Mouse (Mus musculus) embryonic facial prominence, embryonic 11.5 days (tissue): ENCODE data around the gene Pld6. TPM values are rescaled to one million over a fixed set of nuclear protein-coding genes. Genes with fewer than 3 reads are reported as not detected.

Experiments used
- ATAC-seq: fragments of 200-750 bp; cut with Nextera tagmentation; replicated peaks from 2 replicates; pipeline ENCODE4 v1.8.0; 2017; ENCODE audit warnings: low read depth; ENCODE audit not compliant: insufficient number of reproducible peaks, low FRiP score, low TSS enrichment
- DNase-seq: peaks from one replicate; pipeline ENCODE4 v3.0.0-alpha.2; 2015; ENCODE audit warnings: low spot score
- H3K27ac ChIP-seq: fragments of 300-500 bp; sonication (generic); replicated peaks from 2 replicates; pipeline ENCODE4 v1.5.1; 2014; ENCODE audit warnings: mild to moderate bottlenecking, low read depth, low read length, control low read depth
- H3K27me3 ChIP-seq: fragments of 300-500 bp; sonication (generic); 2 replicates; pipeline ENCODE4 v1.6.1; 2014; ENCODE audit warnings: mild to moderate bottlenecking, low read length, moderate library complexity, mixed read lengths; ENCODE audit not compliant: control insufficient read depth, insufficient read depth
- H3K36me3 ChIP-seq: fragments of 300-500 bp; sonication (generic); replicated peaks from 2 replicates; pipeline ENCODE4 v1.6.1; 2014; ENCODE audit warnings: low read depth, mild to moderate bottlenecking, low read length, moderate library complexity, mixed read lengths; ENCODE audit not compliant: control insufficient read depth, insufficient read depth
- H3K4me1 ChIP-seq: fragments of 300-500 bp; sonication (generic); 2 replicates; pipeline ENCODE4 v1.6.1; 2014; ENCODE audit warnings: low read length, mixed read lengths; ENCODE audit not compliant: control insufficient read depth, insufficient read depth
- H3K4me2 ChIP-seq: fragments of 300-500 bp; sonication (generic); 2 replicates; pipeline ENCODE4 v1.6.1; 2014; ENCODE audit warnings: low read depth, mild to moderate bottlenecking, control low read depth, low read length, moderate library complexity
- H3K4me3 ChIP-seq: fragments of 300-500 bp; sonication (generic); 2 replicates; pipeline ENCODE4 v1.5.1; 2014; ENCODE audit warnings: low read depth, low read length, control low read depth
- H3K9ac ChIP-seq: fragments of 300-500 bp; sonication (generic); replicated peaks from 2 replicates; pipeline ENCODE4 v1.6.1; 2014; ENCODE audit warnings: mild to moderate bottlenecking, control low read depth, low read length
- H3K9me3 ChIP-seq: fragments of 300-500 bp; sonication (generic); replicated peaks from 2 replicates; pipeline ENCODE4 v1.6.1; 2016; ENCODE audit warnings: mild to moderate bottlenecking, low read length, inconsistent platforms, mixed read lengths; ENCODE audit not compliant: control insufficient read depth
- WGBS: fragments of 180-500 bp; shearing (Covaris S2); extraction: QIAGEN DNeasy Blood & Tissue Kit; methylation state at CpG from one replicate; pipeline ENCODE4 v1.1.7; 2014; 5-methylcytosine and 5-hydroxymethylcytosine counted together
- polyA plus RNA-seq: library from polyadenylated mRNA; unstranded; fragments of >200 nt; fragmentation: Nextera tagmentation; extraction: Ambion mirVana; gene quantifications from 2 replicates; pipeline ENCODE4 v1.2.1, GENCODE M21; 2014

Pld6 gene
- polyA plus RNA-seq, 1 experiment from 2014 or later = 1.2 TPM

GRCm38 (mm10) chr11:59756351-59756750, 31.1 kb downstream of the Pld6 start:
- H3K4me2 ChIP-seq = no peak overlapping the region
- H3K36me3 ChIP-seq = peaks cover 21% of the 10 kb centered on the region
- no peak overlapping the region for H3K9ac ChIP-seq
- H3K4me1 ChIP-seq = no peaks in the 10 kb centered on the region
- no peak overlapping the region for H3K4me3 ChIP-seq
- ATAC-seq = no peak
- H3K27me3 ChIP-seq = no peaks in the 10 kb centered on the region
- H3K9me3 ChIP-seq = no peaks in the 10 kb centered on the region
- H3K27ac ChIP-seq = no peak overlapping the region
- DNase-seq = no peak
- 82% methylated on average over 4 of the region's 4 CpGs for WGBS

GRCm38 (mm10) chr11:59754504-59754903, 32.9 kb downstream of the Pld6 start:
- Histone ChIP-seq H3K4me2 (no peak overlapping the region), H3K36me3 (peaks cover 18% of the 10 kb centered on the region), H3K4me1 (no peaks in the 10 kb centered on the region), H3K27me3 (no peaks in the 10 kb centered on the region), H3K9me3 (no peaks in the 10 kb centered on the region), H3K9ac (no peak overlapping the region), H3K27ac (no peak overlapping the region), H3K4me3 (no peak overlapping the region)
- WGBS = 94% methylated on average over 6 of the region's 6 CpGs
- DNase-seq (no peak), ATAC-seq (no peak)

- Histone ChIP-seq H3K4me1 (no peaks in the 10 kb centered on the region), H3K36me3 (peaks cover 8% of the 10 kb centered on the region), H3K4me2 (no peak overlapping the region), H3K27ac (no peak overlapping the region), H3K4me3 (no peak overlapping the region), H3K9ac (no peak overlapping the region), H3K9me3 (no peaks in the 10 kb centered on the region), H3K27me3 (no peaks in the 10 kb centered on the region)
- DNase-seq (no peak), ATAC-seq (no peak)
- 89% methylated on average over 3 of the region's 3 CpGs for WGBS
These were observed 38.4 kb downstream of the Pld6 start for GRCm38 (mm10) chr11:59749050-59749449.

DNA sequence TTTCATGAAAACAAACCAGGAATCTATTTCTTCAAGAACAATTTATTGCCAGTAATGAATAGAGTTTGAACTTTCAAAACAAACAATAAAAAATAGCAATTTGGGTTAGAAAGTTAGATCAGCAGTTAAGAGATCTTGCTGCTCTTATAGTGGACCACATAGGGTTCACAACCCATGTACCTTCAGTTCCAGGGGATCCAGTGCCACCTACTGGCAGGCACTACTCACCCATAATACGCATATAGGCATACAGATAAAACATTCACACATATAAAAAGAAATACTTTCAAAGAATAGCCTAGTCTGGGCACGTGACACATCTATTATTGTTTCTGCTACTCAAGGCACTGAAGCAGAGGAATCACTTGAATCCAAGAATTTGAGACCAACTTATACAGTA, 40.8 kb downstream of the Pld6 start:
- Histone ChIP-seq H3K36me3 (peaks cover 4% of the 10 kb centered on the region), H3K4me3 (no peak overlapping the region), H3K27me3 (no peaks in the 10 kb centered on the region), H3K27ac (no peak overlapping the region), H3K9ac (no peak overlapping the region), H3K9me3 (no peaks in the 10 kb centered on the region), H3K4me2 (no peak overlapping the region), H3K4me1 (no peaks in the 10 kb centered on the region)
- 89% methylated on average over 2 of the region's 2 CpGs for whole genome bisulfite sequencing
- DNase-seq = peak; percentile 9
- ATAC-seq = no peak

DNA sequence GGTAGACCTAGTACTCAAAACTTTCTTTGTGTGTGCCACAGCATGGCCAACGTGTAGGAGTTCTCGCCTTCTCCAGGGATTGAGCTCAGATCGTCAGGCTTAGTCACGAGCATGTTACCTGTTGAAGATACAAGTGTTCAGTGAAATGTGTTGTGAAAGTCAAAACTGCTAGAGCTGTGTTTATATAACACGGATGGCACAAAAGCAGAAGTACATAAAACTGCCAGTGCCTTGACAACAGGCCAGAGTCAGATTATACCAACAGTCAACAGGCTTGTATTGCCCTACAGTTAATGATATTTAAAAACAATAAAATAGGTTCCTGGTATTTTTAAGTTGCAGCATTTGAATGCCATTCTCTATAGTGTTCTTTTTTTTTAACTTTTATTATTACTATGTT, 41.6 kb downstream of the Pld6 start:
- ATAC-seq = no peak
- no peaks in the 10 kb centered on the region for H3K4me1 ChIP-seq
- no peak overlapping the region for H3K9ac ChIP-seq
- no peak overlapping the region for H3K27ac ChIP-seq
- H3K9me3 ChIP-seq = no peaks in the 10 kb centered on the region
- no peak overlapping the region for H3K4me3 ChIP-seq
- H3K36me3 ChIP-seq = peaks cover 4% of the 10 kb centered on the region
- 94% methylated on average over 5 of the region's 5 CpGs for WGBS
- DNase-seq = no peak
- H3K4me2 ChIP-seq = no peak overlapping the region
- H3K27me3 ChIP-seq = no peaks in the 10 kb centered on the region

- Histone ChIP-seq H3K36me3 (peaks cover 8% of the 10 kb centered on the region), H3K9ac (no peak overlapping the region), H3K27me3 (no peaks in the 10 kb centered on the region), H3K4me2 (no peak overlapping the region), H3K27ac (no peak overlapping the region), H3K4me3 (no peak overlapping the region), H3K9me3 (no peaks in the 10 kb centered on the region), H3K4me1 (no peaks in the 10 kb centered on the region)
- ATAC-seq = no peak
- WGBS = 96% methylated on average over 4 of the region's 4 CpGs
- DNase-seq = no peak
These were observed 43.1 kb downstream of the Pld6 start for GRCm38 (mm10) chr11:59744374-59744773.

DNA sequence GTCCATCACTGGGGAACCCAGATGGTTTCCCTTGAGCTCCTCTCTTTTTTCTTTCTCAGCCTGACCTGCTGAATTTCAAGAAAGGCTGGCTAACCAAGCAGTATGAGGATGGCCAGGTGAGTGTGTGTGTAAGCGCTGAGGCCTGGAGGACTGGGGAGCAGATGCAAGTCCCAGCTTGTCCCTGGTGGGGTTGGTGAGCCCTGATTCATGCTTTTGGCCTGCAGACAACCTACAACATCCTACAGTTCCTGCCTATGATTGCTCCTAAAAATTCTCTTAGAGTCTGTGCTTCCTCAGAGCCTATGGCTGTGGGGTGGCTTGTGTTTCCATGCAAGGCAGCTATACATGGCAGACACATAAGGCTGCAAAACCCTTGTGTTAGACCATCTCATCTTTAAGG, 43.7 kb downstream of the Pld6 start:
- Histone ChIP-seq H3K36me3 (peaks cover 8% of the 10 kb centered on the region), H3K4me3 (no peak overlapping the region), H3K27me3 (no peaks in the 10 kb centered on the region), H3K9me3 (no peaks in the 10 kb centered on the region), H3K9ac (no peak overlapping the region), H3K27ac (no peak overlapping the region), H3K4me1 (no peaks in the 10 kb centered on the region), H3K4me2 (no peak overlapping the region)
- no peak for ATAC-seq
- DNase-seq = peak; percentile 1
- WGBS = 100% methylated on average over 1 of the region's 1 CpGs

- Histone ChIP-seq H3K27me3 (no peaks in the 10 kb centered on the region), H3K4me2 (no peak overlapping the region), H3K9ac (no peak overlapping the region), H3K4me3 (no peak overlapping the region), H3K4me1 (no peaks in the 10 kb centered on the region), H3K27ac (no peak overlapping the region), H3K9me3 (no peaks in the 10 kb centered on the region), H3K36me3 (peaks cover 8% of the 10 kb centered on the region)
- ATAC-seq = no peak
- WGBS = 92% methylated on average over 2 of the region's 2 CpGs
- no peak for DNase-seq
These were observed 44.1 kb downstream of the Pld6 start for GRCm38 (mm10) chr11:59743307-59743706.
